Mouse (Mus musculus) neural tube, embryonic 11.5 days (tissue): ENCODE data around the gene Pax7. TPM values are rescaled to one million over a fixed set of nuclear protein-coding genes. Genes with fewer than 3 reads are reported as not detected.
A peak's percentile ranks its signal among the peaks of the same experiment; 100 is the strongest.

Source experiments
- ATAC-seq: fragments of 200-750 bp; cut with Nextera tagmentation; 2 replicates; pipeline ENCODE4 v1.8.0; 2017; ENCODE audit warnings: moderate number of reproducible peaks, mild to moderate bottlenecking, moderate TSS enrichment, moderate library complexity; ENCODE audit not compliant: insufficient read depth, low FRiP score, low TSS enrichment
- DNase-seq: peaks from one replicate; pipeline ENCODE4 v3.0.0-alpha.2; 2015; ENCODE audit warnings: low spot score
- H3K27ac ChIP-seq: fragments of 300-500 bp; sonication (generic); 2 replicates; pipeline ENCODE4 v1.5.1; 2014; ENCODE audit warnings: low read depth, mild to moderate bottlenecking, low read length
- H3K27me3 ChIP-seq: fragments of 300-500 bp; sonication (generic); 2 replicates; pipeline ENCODE4 v1.6.1; 2014; ENCODE audit warnings: mild to moderate bottlenecking, low read length, mixed read lengths; ENCODE audit not compliant: control insufficient read depth, insufficient read depth
- H3K36me3 ChIP-seq: fragments of 300-500 bp; sonication (generic); 2 replicates; pipeline ENCODE4 v1.6.1; 2014; ENCODE audit warnings: mild to moderate bottlenecking, low read length, moderate library complexity, mixed read lengths; ENCODE audit not compliant: control insufficient read depth, insufficient read depth
- H3K4me1 ChIP-seq: fragments of 300-500 bp; sonication (generic); 2 replicates; pipeline ENCODE4 v1.6.1; 2014; ENCODE audit warnings: low read length, mixed read lengths; ENCODE audit not compliant: control insufficient read depth, insufficient read depth
- H3K4me2 ChIP-seq: fragments of 300-500 bp; sonication (generic); 2 replicates; pipeline ENCODE4 v1.6.1; 2014; ENCODE audit warnings: low read depth, mild to moderate bottlenecking, moderate library complexity
- H3K4me3 ChIP-seq: fragments of 300-500 bp; sonication (generic); 2 replicates; pipeline ENCODE4 v1.5.1; 2014; ENCODE audit warnings: low read depth, low read length
- H3K9ac ChIP-seq: fragments of 300-500 bp; sonication (generic); 2 replicates; pipeline ENCODE4 v1.6.1; 2014; ENCODE audit warnings: mild to moderate bottlenecking, low read length
- H3K9me3 ChIP-seq: fragments of 300-500 bp; sonication (generic); 2 replicates; pipeline ENCODE4 v1.6.1; 2016; ENCODE audit warnings: low read length; ENCODE audit not compliant: control insufficient read depth
- WGBS: fragments of 180-500 bp; shearing (Covaris S2); extraction: QIAGEN DNeasy Blood & Tissue Kit; methylation state at CpG from one replicate; pipeline ENCODE4 v1.1.7; 2014; 5-methylcytosine and 5-hydroxymethylcytosine counted together
- polyA plus RNA-seq: library from polyadenylated mRNA; unstranded; fragments of >200 nt; fragmentation: Nextera tagmentation; extraction: Ambion mirVana; gene quantifications from 2 replicates; pipeline ENCODE4 v1.2.1, GENCODE M21; 2014

Gene Pax7
- polyA plus RNA-seq, 1 experiment from 2014 or later = 3.8 TPM

GRCm38 (mm10) chr4:139809381-139809820 lies 23.9 kb downstream of the Pax7 start:
- Histone ChIP-seq H3K27me3 (peaks cover 25% of the 10 kb centered on the region), H3K4me2 (no peak overlapping the region), H3K9ac (peak overlapping the region; percentile 18; the same call in 1 of the 2 replicates), H3K4me1 (peaks cover 52% of the 10 kb centered on the region), H3K36me3 (no peaks in the 10 kb centered on the region), H3K27ac (peak overlapping the region; percentile 71), H3K9me3 (no peaks in the 10 kb centered on the region), H3K4me3 (no peak overlapping the region)
- WGBS = 12% methylated on average over 7 of the region's 7 CpGs
- DNase-seq = peak; percentile 37
- no peak for ATAC-seq

- Histone ChIP-seq H3K9me3 (no peaks in the 10 kb centered on the region), H3K4me2 (no peak overlapping the region), H3K36me3 (no peaks in the 10 kb centered on the region), H3K9ac (no peak overlapping the region), H3K4me3 (no peak overlapping the region), H3K27ac (peak overlapping the region; percentile 85), H3K4me1 (peaks cover 56% of the 10 kb centered on the region), H3K27me3 (peaks cover 12% of the 10 kb centered on the region)
- DNase-seq (peak; percentile 54), ATAC-seq (no peak)
- WGBS = 7% methylated on average over 10 of the region's 10 CpGs
These were observed 25.5 kb downstream of the Pax7 start for GRCm38 (mm10) chr4:139807820-139808219.

GRCm38 (mm10) chr4:139807191-139807808 lies 26.0 kb downstream of the Pax7 start:
- DNase-seq (peak; percentile 77), ATAC-seq (peak; percentile 59)
- Histone ChIP-seq H3K27ac (peak overlapping the region; percentile 85), H3K9ac (peak overlapping the region; percentile 22; the same call in 1 of the 2 replicates), H3K4me3 (no peak overlapping the region), H3K36me3 (no peaks in the 10 kb centered on the region), H3K27me3 (peaks cover 9% of the 10 kb centered on the region; the same call in 1 of the 2 replicates), H3K4me2 (peak overlapping the region; percentile 12; the same call in 1 of the 2 replicates), H3K9me3 (no peaks in the 10 kb centered on the region), H3K4me1 (peaks cover 56% of the 10 kb centered on the region)
- 2% methylated on average over 14 of the region's 14 CpGs for WGBS

- peaks cover 3% of the 10 kb centered on the region; the same call in 1 of the 2 replicates for H3K27me3 ChIP-seq
- H3K4me1 ChIP-seq = peaks cover 45% of the 10 kb centered on the region
These were observed 28.4 kb downstream of the Pax7 start for GRCm38 (mm10) chr4:139804896-139805295.

GRCm38 (mm10) chr4:139803981-139804380 lies 29.3 kb downstream of the Pax7 start:
- 6% methylated on average over 2 of the region's 2 CpGs for WGBS
- Histone ChIP-seq H3K9ac (no peak overlapping the region), H3K27me3 (no peaks in the 10 kb centered on the region; the same call in 1 of the 2 replicates), H3K4me1 (peaks cover 36% of the 10 kb centered on the region), H3K9me3 (no peaks in the 10 kb centered on the region), H3K27ac (no peak overlapping the region), H3K36me3 (no peaks in the 10 kb centered on the region), H3K4me2 (no peak overlapping the region), H3K4me3 (no peak overlapping the region)
- DNase-seq = peak; percentile 57
- no peak for ATAC-seq

More at GRCm38 (mm10) chr4:139804896-139805295, 28.4 kb downstream of the Pax7 start:
- no peaks in the 10 kb centered on the region for H3K9me3 ChIP-seq
- H3K4me3 ChIP-seq = no peak overlapping the region
- DNase-seq (no peak), ATAC-seq (no peak)
- WGBS = 70% methylated on average over 8 of the region's 8 CpGs
- no peak overlapping the region for H3K27ac ChIP-seq
- no peaks in the 10 kb centered on the region for H3K36me3 ChIP-seq
- H3K9ac ChIP-seq = no peak overlapping the region
- H3K4me2 ChIP-seq = no peak overlapping the region

- DNase-seq = no peak
- ATAC-seq = no peak
- Histone ChIP-seq H3K4me2 (no peak overlapping the region), H3K9me3 (no peaks in the 10 kb centered on the region), H3K4me3 (no peak overlapping the region), H3K27ac (no peak overlapping the region), H3K27me3 (no peaks in the 10 kb centered on the region; the same call in 1 of the 2 replicates), H3K4me1 (peaks cover 15% of the 10 kb centered on the region; the same call in 1 of the 2 replicates), H3K9ac (no peak overlapping the region), H3K36me3 (no peaks in the 10 kb centered on the region)
- 66% methylated on average over 10 of the region's 10 CpGs for WGBS
These were observed 33.8 kb downstream of the Pax7 start for GRCm38 (mm10) chr4:139799436-139800100.

GRCm38 (mm10) chr4:139797344-139797743 lies 36.0 kb downstream of the Pax7 start:
- peaks cover 4% of the 10 kb centered on the region; the same call in 1 of the 2 replicates for H3K4me1 ChIP-seq
- H3K4me2 ChIP-seq = no peak overlapping the region
- no peaks in the 10 kb centered on the region; the same call in 1 of the 2 replicates for H3K27me3 ChIP-seq
- no peaks in the 10 kb centered on the region for H3K9me3 ChIP-seq
- H3K9ac ChIP-seq = no peak overlapping the region
- no peak overlapping the region for H3K4me3 ChIP-seq
- H3K36me3 ChIP-seq = no peaks in the 10 kb centered on the region
- no peak overlapping the region for H3K27ac ChIP-seq
- DNase-seq (no peak), ATAC-seq (no peak)
- WGBS = 63% methylated on average over 4 of the region's 4 CpGs

GRCm38 (mm10) chr4:139796115-139796514 lies 37.2 kb downstream of the Pax7 start:
- H3K4me1 ChIP-seq = peaks cover 15% of the 10 kb centered on the region
- H3K4me2 ChIP-seq = no peak overlapping the region
- no peak for ATAC-seq
- 19% methylated on average over 9 of the region's 9 CpGs for WGBS
- H3K9ac ChIP-seq = no peak overlapping the region
- DNase-seq = no peak
- H3K9me3 ChIP-seq = no peaks in the 10 kb centered on the region
- H3K27ac ChIP-seq = no peak overlapping the region
- no peaks in the 10 kb centered on the region for H3K36me3 ChIP-seq
- H3K27me3 ChIP-seq = no peaks in the 10 kb centered on the region
- H3K4me3 ChIP-seq = no peak overlapping the region
